Mouse (Mus musculus): ENCODE measurements around the gene Anapc11.

DNA sequence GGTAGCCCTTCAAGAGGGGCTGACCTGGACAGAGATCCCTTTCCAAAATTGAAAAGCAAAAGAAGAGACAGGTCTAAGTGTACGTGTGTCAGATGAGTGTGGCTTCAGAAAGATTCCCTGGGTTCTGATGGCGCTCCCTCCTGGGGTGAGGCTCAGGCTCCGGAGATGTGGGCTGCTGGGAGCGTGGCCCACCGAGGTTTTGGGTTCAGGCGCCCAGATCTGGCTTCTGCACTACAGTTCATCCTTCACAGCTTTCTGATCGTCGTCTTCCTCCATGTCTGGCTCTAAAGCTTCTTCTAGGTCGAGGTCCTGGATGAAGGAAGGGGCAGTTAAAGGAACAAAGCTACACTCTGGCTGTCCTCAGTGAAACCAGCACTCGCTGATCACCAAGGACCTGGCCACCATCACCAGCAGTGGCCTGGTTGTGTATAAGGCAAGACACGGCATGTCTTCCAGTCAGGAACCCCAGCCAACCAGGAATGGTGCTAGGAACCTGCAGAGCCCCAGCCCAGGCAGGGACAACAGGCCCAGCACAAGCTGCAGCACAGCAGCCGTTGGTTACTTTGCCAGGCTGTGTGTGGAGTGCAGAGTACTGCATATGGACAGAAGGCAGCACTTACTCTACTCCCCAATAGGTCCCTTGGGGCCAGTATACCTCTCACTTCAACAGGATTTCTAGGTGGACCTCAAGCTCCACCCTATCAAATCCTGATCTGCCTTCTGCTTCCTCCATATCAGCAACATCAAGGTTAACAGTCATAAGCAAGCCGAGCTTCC lies 37.1 kb upstream of the Anapc11 start:
- TF ChIP-seq CTCF (conservative IDR thresholded peaks at IDR 0.05; ENCODE audit: insufficient read depth, insufficient read length, low read depth, low read length) (no peak), POLR2A (IDR thresholded peaks at IDR 0.05; ENCODE audit: low read depth, low read length) (no peak)
